Mouse (Mus musculus) G1E (cell line): ENCODE results near the gene Tbc1d10a.

Experiments used
- CTCF ChIP-seq: IDR thresholded peaks from 2 replicates; pipeline ENCODE4 v1.5.1; 2012; ENCODE audit warnings: low read depth, low read length, inconsistent platforms, mixed read lengths
- GATA1 ChIP-seq: IDR thresholded peaks from 2 replicates; pipeline ENCODE4 v1.6.1; 2012; ENCODE audit warnings: borderline replicate concordance, low read length, inconsistent platforms, mixed read lengths
- POLR2AphosphoS5 ChIP-seq: IDR thresholded peaks from 2 replicates; pipeline ENCODE4 v1.6.1; 2012; ENCODE audit warnings: low read depth, low read length, inconsistent platforms; ENCODE audit not compliant: insufficient replicate concordance
- TAL1 ChIP-seq: conservative IDR thresholded peaks from 2 replicates; pipeline ENCODE4 v1.6.1; 2012; ENCODE audit warnings: low read depth, low read length, inconsistent platforms, mixed read lengths

DNA sequence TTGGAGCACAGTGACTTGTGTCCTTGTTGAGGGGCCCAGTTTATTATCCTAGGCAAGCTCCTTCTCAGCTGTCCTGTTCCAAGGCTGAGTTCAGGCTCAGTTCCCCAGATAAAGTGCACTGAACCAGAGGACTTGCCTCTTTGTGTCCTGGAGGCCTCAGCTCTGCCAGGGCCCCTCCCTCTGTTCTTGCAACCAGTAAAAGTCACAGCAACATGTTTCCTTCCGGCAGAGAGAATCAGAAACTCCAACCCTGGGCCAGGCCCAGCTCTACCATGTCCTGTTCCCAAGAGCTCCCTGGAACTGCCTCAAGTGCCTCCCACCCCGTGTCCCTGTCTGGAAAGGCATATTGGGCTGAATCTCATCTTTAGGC, 17.1 kb downstream of the Tbc1d10a start:
- TF ChIP-seq CTCF (no peak), TAL1 (no peak), GATA1 (no peak), POLR2AphosphoS5 (no peak)
